Mouse (Mus musculus) kidney, embryonic 14.5 days (tissue): ENCODE results near the gene Odr4. TPM values are rescaled to one million over a fixed set of nuclear protein-coding genes. Genes with fewer than 3 reads are reported as not detected.

Experiments used
- ATAC-seq: fragments of 200-750 bp; cut with Nextera tagmentation; 2 replicates; pipeline ENCODE4 v1.8.0; 2017; ENCODE audit warnings: moderate number of reproducible peaks, mild to moderate bottlenecking, moderate TSS enrichment, moderate library complexity; ENCODE audit not compliant: low FRiP score, low TSS enrichment
- H3K27ac ChIP-seq: fragments of 300-500 bp; sonication (generic); 2 replicates; pipeline ENCODE4 v1.5.1; 2014; ENCODE audit warnings: low read depth, mild to moderate bottlenecking, low read length, moderate library complexity, mixed read lengths
- H3K27me3 ChIP-seq: fragments of 300-500 bp; sonication (generic); 2 replicates; pipeline ENCODE4 v1.6.1; 2014; ENCODE audit warnings: mild to moderate bottlenecking, low read length; ENCODE audit not compliant: control insufficient read depth, insufficient read depth
- H3K36me3 ChIP-seq: fragments of 300-500 bp; sonication (generic); 2 replicates; pipeline ENCODE4 v1.6.1; 2014; ENCODE audit warnings: low read length, mixed read lengths; ENCODE audit not compliant: control insufficient read depth, insufficient read depth
- H3K4me1 ChIP-seq: fragments of 300-500 bp; sonication (generic); 2 replicates; pipeline ENCODE4 v1.6.1; 2014; ENCODE audit warnings: low read length, mixed read lengths; ENCODE audit not compliant: control insufficient read depth, insufficient read depth
- H3K4me2 ChIP-seq: fragments of 300-500 bp; sonication (generic); replicated peaks from 2 replicates; pipeline ENCODE4 v1.6.1; 2014; ENCODE audit warnings: low read depth, mild to moderate bottlenecking, low read length
- H3K4me3 ChIP-seq: fragments of 300-500 bp; sonication (generic); 2 replicates; pipeline ENCODE4 v1.5.1; 2014; ENCODE audit warnings: mild to moderate bottlenecking, low read length
- H3K9ac ChIP-seq: fragments of 300-500 bp; sonication (generic); 2 replicates; pipeline ENCODE4 v1.6.1; 2014; ENCODE audit warnings: low read depth, mild to moderate bottlenecking, low read length, moderate library complexity
- H3K9me3 ChIP-seq: fragments of 300-500 bp; sonication (generic); 2 replicates; pipeline ENCODE4 v1.6.1; 2016; ENCODE audit warnings: low read length; ENCODE audit not compliant: control insufficient read depth
- WGBS: fragments of 180-500 bp; shearing (Covaris S2); extraction: QIAGEN DNeasy Blood & Tissue Kit; methylation state at CpG from one replicate; pipeline ENCODE4 v1.1.7; 2014; 5-methylcytosine and 5-hydroxymethylcytosine counted together
- polyA plus RNA-seq: library from polyadenylated mRNA; unstranded; fragments of >200 nt; fragmentation: Nextera tagmentation; extraction: Ambion mirVana; gene quantifications from 2 replicates; pipeline ENCODE4 v1.2.1, GENCODE M21; 2014

Gene Odr4
- polyA plus RNA-seq, 1 experiment from 2014 or later: 35.5 TPM

- Histone ChIP-seq H3K27ac (no peak overlapping the region), H3K4me1 (no peaks in the 10 kb centered on the region), H3K9ac (no peak overlapping the region), H3K9me3 (no peaks in the 10 kb centered on the region), H3K27me3 (no peaks in the 10 kb centered on the region), H3K4me3 (no peak overlapping the region), H3K4me2 (no peak overlapping the region), H3K36me3 (peaks cover 68% of the 10 kb centered on the region)
- WGBS: 91% methylated on average over 3 of the region's 3 CpGs
- ATAC-seq: no peak
These were observed 11.7 kb upstream of the Odr4 start for GRCm38 (mm10) chr1:150404555-150404954.

GRCm38 (mm10) chr1:150403914-150404313, 11.0 kb upstream of the Odr4 start:
- H3K4me2 ChIP-seq: no peak overlapping the region
- WGBS: 93% methylated on average over 3 of the region's 3 CpGs
- ATAC-seq: no peak
- H3K4me3 ChIP-seq: no peak overlapping the region
- peaks cover 67% of the 10 kb centered on the region for H3K36me3 ChIP-seq
- no peaks in the 10 kb centered on the region for H3K27me3 ChIP-seq
- no peaks in the 10 kb centered on the region for H3K4me1 ChIP-seq
- H3K9me3 ChIP-seq: no peaks in the 10 kb centered on the region
- H3K27ac ChIP-seq: no peak overlapping the region
- H3K9ac ChIP-seq: no peak overlapping the region

GRCm38 (mm10) chr1:150396001-150396400, 3.1 kb upstream of the Odr4 start:
- Histone ChIP-seq H3K36me3 (peaks cover 45% of the 10 kb centered on the region), H3K9me3 (no peaks in the 10 kb centered on the region), H3K4me3 (no peak overlapping the region), H3K4me1 (peaks cover 3% of the 10 kb centered on the region), H3K4me2 (no peak overlapping the region), H3K27ac (no peak overlapping the region), H3K9ac (no peak overlapping the region), H3K27me3 (no peaks in the 10 kb centered on the region)
- no peak for ATAC-seq
- 92% methylated on average over 3 of the region's 3 CpGs for WGBS

GRCm38 (mm10) chr1:150393488-150393852, 590 bp upstream of the Odr4 start:
- Histone ChIP-seq H3K27me3 (no peaks in the 10 kb centered on the region), H3K9ac (peak overlapping the region; percentile 63), H3K4me1 (peaks cover 3% of the 10 kb centered on the region), H3K27ac (peak overlapping the region; percentile 73), H3K36me3 (peaks cover 30% of the 10 kb centered on the region), H3K9me3 (no peaks in the 10 kb centered on the region), H3K4me2 (peak overlapping the region; percentile 58), H3K4me3 (peak overlapping the region; percentile 84)
- under 1% methylated on average over 26 of the region's 27 CpGs for WGBS
- ATAC-seq: peak; percentile 65

- peaks cover 32% of the 10 kb centered on the region for H3K36me3 ChIP-seq
- H3K4me2 ChIP-seq: peak overlapping the region; percentile 54
- H3K9ac ChIP-seq: peak overlapping the region; percentile 73
- no peaks in the 10 kb centered on the region for H3K9me3 ChIP-seq
- H3K4me3 ChIP-seq: peak overlapping the region; percentile 84
- H3K27me3 ChIP-seq: no peaks in the 10 kb centered on the region
- ATAC-seq: peak; percentile 28
- peaks cover 3% of the 10 kb centered on the region for H3K4me1 ChIP-seq
- H3K27ac ChIP-seq: peak overlapping the region; percentile 90
- 22% methylated on average over 11 of the region's 11 CpGs for WGBS
These were observed 796 bp downstream of the Odr4 start for GRCm38 (mm10) chr1:150391931-150392637.

GRCm38 (mm10) chr1:150389390-150390129, 3.3 kb downstream of the Odr4 start:
- Histone ChIP-seq H3K4me2 (no peak overlapping the region), H3K27ac (no peak overlapping the region), H3K9me3 (no peaks in the 10 kb centered on the region), H3K36me3 (peaks cover 29% of the 10 kb centered on the region), H3K4me1 (peaks cover 3% of the 10 kb centered on the region), H3K4me3 (no peak overlapping the region), H3K9ac (no peak overlapping the region), H3K27me3 (no peaks in the 10 kb centered on the region)
- 88% methylated on average over 6 of the region's 6 CpGs for WGBS
- ATAC-seq: no peak

- no peak for ATAC-seq
- 90% methylated on average over 9 of the region's 9 CpGs for WGBS
- no peak overlapping the region for H3K9ac ChIP-seq
- H3K36me3 ChIP-seq: peaks cover 41% of the 10 kb centered on the region
- no peak overlapping the region for H3K4me3 ChIP-seq
- H3K4me1 ChIP-seq: peaks cover 3% of the 10 kb centered on the region
- H3K9me3 ChIP-seq: no peaks in the 10 kb centered on the region
- H3K27ac ChIP-seq: no peak overlapping the region
- H3K27me3 ChIP-seq: no peaks in the 10 kb centered on the region
- H3K4me2 ChIP-seq: no peak overlapping the region
These were observed 5.3 kb downstream of the Odr4 start for GRCm38 (mm10) chr1:150387572-150387971.

GRCm38 (mm10) chr1:150384138-150384537, 8.7 kb downstream of the Odr4 start:
- WGBS: 93% methylated on average over 4 of the region's 4 CpGs
- Histone ChIP-seq H3K27me3 (no peaks in the 10 kb centered on the region), H3K36me3 (peaks cover 54% of the 10 kb centered on the region), H3K4me1 (no peaks in the 10 kb centered on the region), H3K9me3 (no peaks in the 10 kb centered on the region), H3K9ac (no peak overlapping the region), H3K4me3 (no peak overlapping the region), H3K4me2 (no peak overlapping the region), H3K27ac (no peak overlapping the region)
- ATAC-seq: no peak

GRCm38 (mm10) chr1:150374247-150374646, 18.6 kb downstream of the Odr4 start:
- no peaks in the 10 kb centered on the region for H3K9me3 ChIP-seq
- H3K4me2 ChIP-seq: no peak overlapping the region
- WGBS: 88% methylated on average over 2 of the region's 2 CpGs
- no peak overlapping the region for H3K27ac ChIP-seq
- H3K27me3 ChIP-seq: no peaks in the 10 kb centered on the region
- H3K36me3 ChIP-seq: peaks cover 17% of the 10 kb centered on the region
- H3K4me1 ChIP-seq: no peaks in the 10 kb centered on the region
- H3K9ac ChIP-seq: no peak overlapping the region
- H3K4me3 ChIP-seq: no peak overlapping the region
- ATAC-seq: no peak
